Mouse (Mus musculus): ENCODE data around the gene Pdcd6ip. TPM values are rescaled to one million over a fixed set of nuclear protein-coding genes. Genes with fewer than 3 reads are reported as not detected.

The Pdcd6ip gene
- 38.6 and 41.9 TPM in 2 replicates for polyA plus RNA-seq (2015; fragmentation: Nextera tagmentation; extraction: Ambion mirVana)

DNA sequence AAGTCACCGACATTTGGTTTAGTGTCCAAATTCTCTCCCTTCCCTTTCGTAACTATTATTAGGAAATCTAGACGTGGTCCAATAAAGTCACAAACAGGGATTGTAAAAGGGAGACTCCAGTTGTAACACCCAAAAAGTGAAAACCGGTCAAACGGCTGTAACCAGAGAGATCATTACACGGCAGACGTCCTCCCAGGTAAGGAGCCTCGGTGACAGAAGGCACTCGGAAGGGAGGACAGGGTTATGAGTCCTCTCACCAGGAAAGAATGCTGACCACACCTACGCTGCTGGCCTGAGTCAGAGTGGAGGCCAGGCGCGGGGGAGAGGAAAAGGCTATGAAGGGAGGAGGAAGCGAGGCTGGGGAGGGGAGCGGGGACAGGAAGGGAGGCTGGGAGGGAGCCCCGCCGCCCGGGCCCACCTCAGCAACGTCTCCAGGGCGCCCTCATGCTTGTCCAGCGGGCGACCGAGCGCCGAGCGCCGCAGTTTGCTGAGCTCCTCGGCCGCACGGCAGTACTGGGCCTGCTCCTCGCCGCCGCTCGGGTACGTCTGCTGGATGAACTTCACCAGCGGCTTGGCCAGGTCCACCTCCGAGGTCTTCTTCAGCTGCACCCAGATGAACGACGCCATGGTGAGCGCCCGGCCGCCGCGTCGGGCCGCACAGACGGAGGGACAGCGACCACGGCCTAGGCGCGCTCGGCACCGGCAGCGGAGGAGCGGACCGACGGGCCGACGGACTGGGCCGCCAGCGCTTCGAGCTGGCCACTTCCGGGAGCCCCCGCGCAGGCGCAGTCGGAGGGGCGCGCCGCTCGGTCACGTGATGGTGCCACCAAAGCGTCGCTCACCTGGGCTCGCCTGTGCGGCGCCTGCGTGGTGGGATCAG is at the start of gene Pdcd6ip:
Pdcd6ip (minus strand) TSS at position 779 of the 880 bp plus-strand sequence.
- H3K4me1 ChIP-seq (replicated peaks) = peaks cover 32% of the 10 kb centered on the region
- 2% methylated on average over 67 of the region's 77 CpGs for WGBS
- H3K9ac ChIP-seq = peak within 1 kb of the TSS; percentile 97
- H3K27ac ChIP-seq = peak within 1 kb of the TSS; percentile 85
- H3K36me3 ChIP-seq = no peaks in the 10 kb centered on the region
- peak within 1 kb of the TSS; percentile 99 for H3K4me3 ChIP-seq
- no peaks in the 10 kb centered on the region for H3K27me3 ChIP-seq
- peak within 1 kb of the TSS; percentile 91 for H3K4me2 ChIP-seq
- ATAC-seq (ENCODE audit: low FRiP score) = peak; percentile 93
- H3K9me3 ChIP-seq = no peaks in the 10 kb centered on the region

DNA sequence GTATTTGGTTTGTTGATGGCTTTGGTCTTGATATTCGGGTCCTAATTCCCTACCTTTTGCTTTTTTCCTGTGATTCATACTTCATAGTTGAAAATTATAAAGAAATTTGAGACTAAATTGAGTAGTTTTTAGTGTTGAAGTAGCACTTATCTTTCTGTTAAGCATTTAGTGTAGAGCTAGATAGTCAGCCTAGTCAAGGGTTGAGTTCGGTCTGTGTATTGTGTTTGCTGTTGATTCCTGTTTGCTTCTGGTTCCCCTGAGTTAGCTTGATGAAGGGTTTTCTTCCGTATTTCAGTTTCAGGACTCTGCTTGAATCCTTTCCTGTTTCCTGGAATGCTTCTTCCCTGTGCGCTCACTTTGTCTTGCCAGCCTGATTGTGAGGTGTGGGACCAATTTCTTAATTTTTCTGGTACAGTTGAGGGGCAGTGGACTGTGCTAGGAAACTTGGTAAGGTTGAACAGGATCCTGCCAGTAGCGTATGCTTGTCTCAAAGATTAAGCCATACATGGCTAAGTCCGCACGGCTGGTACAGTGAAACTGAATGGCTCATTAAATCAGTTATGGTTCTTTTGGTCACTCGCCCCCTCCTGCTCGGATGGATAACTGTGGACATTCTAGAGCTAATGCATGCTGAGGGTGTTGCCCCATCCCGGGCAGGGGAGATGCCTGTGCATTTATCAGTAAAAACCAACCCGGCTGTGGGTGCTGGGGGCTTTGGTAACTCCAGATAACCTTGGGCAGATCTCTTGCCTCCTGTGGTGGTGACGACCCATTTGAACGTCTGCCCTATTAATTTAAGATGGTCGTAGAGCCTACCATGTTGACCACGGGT is 48.0 kb upstream of the Pdcd6ip start:
- H3K27ac ChIP-seq = no peak overlapping the region
- H3K4me2 ChIP-seq = no peak overlapping the region
- WGBS = 90% methylated on average over 15 of the region's 15 CpGs
- no peak overlapping the region for H3K9ac ChIP-seq
- ATAC-seq (ENCODE audit: low FRiP score) = no peak
- H3K4me1 ChIP-seq (replicated peaks) = no peaks in the 10 kb centered on the region
- peaks cover 2% of the 10 kb centered on the region; the same call in 1 of the 2 replicates for H3K36me3 ChIP-seq
- H3K9me3 ChIP-seq = 0 out of 2 replicates have a peak, but pooled peaks cover 2% of the 10 kb centered on the region
- H3K4me3 ChIP-seq = no peak overlapping the region
- no peaks in the 10 kb centered on the region for H3K27me3 ChIP-seq

DNA sequence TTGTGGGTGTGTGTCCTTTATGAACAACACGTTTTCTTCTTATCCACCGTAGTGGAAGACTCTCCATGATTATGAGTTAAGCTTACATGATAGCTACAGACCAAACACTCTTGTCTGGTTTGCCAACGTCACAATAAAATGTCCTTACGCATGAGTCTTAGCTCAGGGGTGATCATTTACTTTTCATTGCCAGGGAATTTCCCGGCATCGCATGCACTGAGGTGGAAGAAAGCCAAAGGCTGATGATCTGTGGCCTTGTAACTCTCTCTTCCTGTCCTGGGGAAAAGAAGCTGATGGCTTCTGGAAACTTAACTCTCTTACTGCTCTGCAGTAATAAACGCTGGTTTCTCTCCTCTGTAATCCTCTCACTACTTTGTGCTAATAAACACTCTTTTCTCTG is 41.3 kb upstream of the Pdcd6ip start:
- H3K9ac ChIP-seq = no peak overlapping the region
- H3K4me1 ChIP-seq (replicated peaks) = no peaks in the 10 kb centered on the region
- no peaks in the 10 kb centered on the region for H3K36me3 ChIP-seq
- no peak overlapping the region for H3K4me3 ChIP-seq
- 89% methylated on average over 7 of the region's 7 CpGs for WGBS
- no peak overlapping the region for H3K27ac ChIP-seq
- ATAC-seq (ENCODE audit: low FRiP score) = no peak
- H3K4me2 ChIP-seq = no peak overlapping the region
- H3K27me3 ChIP-seq = no peaks in the 10 kb centered on the region
- no peaks in the 10 kb centered on the region for H3K9me3 ChIP-seq

DNA sequence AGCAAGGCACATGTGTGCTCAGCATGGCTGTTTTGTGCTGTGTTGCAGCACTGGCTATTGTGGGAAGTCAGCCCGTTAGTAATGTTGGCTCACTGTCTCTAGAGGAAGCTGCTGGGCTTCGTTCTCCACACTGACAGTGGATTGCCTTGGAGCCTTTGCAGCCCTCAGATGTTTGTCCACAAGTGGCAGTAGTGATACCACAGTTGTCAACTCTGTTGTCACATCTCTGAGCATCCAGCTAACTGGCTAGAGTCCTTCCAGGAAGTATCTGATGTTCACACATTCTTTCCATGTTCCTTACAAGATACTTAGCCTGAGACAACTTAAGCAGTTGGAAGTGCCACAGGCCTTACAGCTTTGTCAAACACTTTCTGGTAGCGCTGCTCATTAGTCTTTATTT is 35.2 kb upstream of the Pdcd6ip start:
- no peak overlapping the region for H3K4me2 ChIP-seq
- no peak overlapping the region for H3K27ac ChIP-seq
- no peaks in the 10 kb centered on the region for H3K9me3 ChIP-seq
- no peak overlapping the region for H3K4me3 ChIP-seq
- ATAC-seq (ENCODE audit: low FRiP score) = no peak
- H3K36me3 ChIP-seq = no peaks in the 10 kb centered on the region
- WGBS = 43% methylated on average over 3 of the region's 3 CpGs
- no peaks in the 10 kb centered on the region for H3K27me3 ChIP-seq
- H3K9ac ChIP-seq = no peak overlapping the region
- H3K4me1 ChIP-seq (replicated peaks) = peaks cover 24% of the 10 kb centered on the region

DNA sequence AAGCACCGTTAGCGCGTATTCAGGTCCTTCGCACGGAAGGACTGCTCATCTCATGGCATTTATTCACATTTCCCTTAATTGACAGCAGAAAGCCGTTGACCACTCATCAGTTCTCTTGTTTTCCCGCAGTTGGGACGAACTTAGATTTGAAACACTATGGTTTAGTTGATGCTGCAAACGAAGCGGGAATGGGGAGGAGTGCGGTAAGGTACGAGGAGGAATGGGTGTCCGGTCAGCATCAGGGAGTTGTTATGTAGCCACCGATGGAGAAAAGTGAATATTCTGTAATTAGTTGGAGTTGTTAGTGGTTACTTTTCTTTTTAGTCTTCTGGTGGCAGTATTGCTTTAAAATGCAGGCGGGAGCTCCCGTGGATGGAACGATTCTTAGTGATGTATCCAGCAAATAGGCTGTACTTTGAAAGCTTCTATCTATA is 34.3 kb upstream of the Pdcd6ip start:
- Histone ChIP-seq H3K4me1 (replicated peaks) (peaks cover 24% of the 10 kb centered on the region), H3K4me3 (peak overlapping the region; percentile 93), H3K27ac (no peak overlapping the region), H3K27me3 (no peaks in the 10 kb centered on the region), H3K9me3 (no peaks in the 10 kb centered on the region), H3K36me3 (no peaks in the 10 kb centered on the region), H3K9ac (peak overlapping the region; percentile 79), H3K4me2 (peak overlapping the region; percentile 86)
- 4% methylated on average over 17 of the region's 17 CpGs for WGBS
- no peak for ATAC-seq (ENCODE audit: low FRiP score)

DNA sequence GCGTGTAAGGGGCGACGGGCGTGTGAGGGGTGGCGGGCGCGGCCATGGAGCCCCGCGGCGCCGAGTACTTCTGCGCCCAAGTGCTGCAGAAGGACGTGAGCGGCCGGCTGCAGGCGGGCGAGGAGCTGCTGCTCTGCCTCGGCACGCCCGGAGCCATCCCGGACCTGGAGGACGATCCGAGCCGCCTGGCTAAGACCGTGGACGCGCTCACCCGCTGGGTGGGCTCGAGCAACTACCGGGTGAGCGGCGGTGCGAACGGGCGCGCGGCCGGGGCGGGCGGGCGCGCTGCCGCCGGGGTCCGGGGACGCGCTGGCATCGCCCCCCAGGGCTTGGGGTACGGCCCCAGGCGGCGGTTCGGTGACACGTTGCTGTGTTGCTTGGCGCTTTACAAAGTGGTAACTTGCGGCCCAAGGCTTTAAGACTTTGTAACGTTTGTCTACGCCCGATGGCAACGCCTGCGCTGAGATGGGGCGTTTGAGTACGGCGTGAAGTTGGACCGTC is 33.6 kb upstream of the Pdcd6ip start:
- Histone ChIP-seq H3K9me3 (no peaks in the 10 kb centered on the region), H3K4me3 (peak overlapping the region; percentile 93), H3K9ac (peak overlapping the region; percentile 79), H3K27ac (peak overlapping the region; percentile 74), H3K36me3 (no peaks in the 10 kb centered on the region), H3K27me3 (no peaks in the 10 kb centered on the region), H3K4me1 (replicated peaks) (peaks cover 24% of the 10 kb centered on the region), H3K4me2 (peak overlapping the region; percentile 86)
- peak; percentile 86 for ATAC-seq (ENCODE audit: low FRiP score)
- under 1% methylated on average over 36 of the region's 64 CpGs for WGBS

DNA sequence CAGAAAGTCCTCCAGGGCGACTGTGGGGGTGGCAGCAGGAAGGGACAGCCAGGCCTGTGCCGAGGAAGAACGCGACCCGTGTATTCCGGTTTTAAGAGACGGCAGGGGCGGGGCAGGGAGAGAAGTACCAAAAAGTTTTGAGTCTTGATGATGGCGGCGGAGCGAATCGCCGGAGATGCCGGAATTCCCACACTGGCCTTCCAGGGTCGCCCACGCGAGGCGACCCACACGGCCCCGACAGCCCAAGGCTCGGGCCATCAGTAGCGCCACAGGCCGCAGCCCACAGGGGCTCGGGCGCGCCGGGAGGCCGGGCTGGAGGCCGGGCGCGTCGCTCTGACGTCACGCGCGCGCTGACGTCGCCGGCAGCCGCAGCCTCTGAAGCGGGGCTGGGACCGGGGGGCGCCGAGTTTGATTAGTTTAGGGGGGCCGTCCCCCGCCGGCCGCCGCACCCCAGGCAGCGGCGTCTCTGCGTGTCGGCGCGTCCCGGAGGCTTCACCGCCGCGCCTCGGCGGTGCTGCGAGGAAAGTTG is 33.1 kb upstream of the Pdcd6ip start, which contains the start of gene Clasp2:
Clasp2 (plus strand) TSS at position 366 of the 529 bp plus-strand sequence.
- Histone ChIP-seq H3K4me1 (replicated peaks) (peaks cover 24% of the 10 kb centered on the region), H3K9ac (peak within 1 kb of the TSS; percentile 79), H3K27me3 (no peaks in the 10 kb centered on the region), H3K4me3 (peak within 1 kb of the TSS; percentile 93), H3K4me2 (peak within 1 kb of the TSS; percentile 86), H3K27ac (peak within 1 kb of the TSS; percentile 74), H3K36me3 (no peaks in the 10 kb centered on the region), H3K9me3 (no peaks in the 10 kb centered on the region)
- 0% methylated on average over 63 of the region's 63 CpGs for WGBS
- ATAC-seq (ENCODE audit: low FRiP score) = peak; percentile 95

DNA sequence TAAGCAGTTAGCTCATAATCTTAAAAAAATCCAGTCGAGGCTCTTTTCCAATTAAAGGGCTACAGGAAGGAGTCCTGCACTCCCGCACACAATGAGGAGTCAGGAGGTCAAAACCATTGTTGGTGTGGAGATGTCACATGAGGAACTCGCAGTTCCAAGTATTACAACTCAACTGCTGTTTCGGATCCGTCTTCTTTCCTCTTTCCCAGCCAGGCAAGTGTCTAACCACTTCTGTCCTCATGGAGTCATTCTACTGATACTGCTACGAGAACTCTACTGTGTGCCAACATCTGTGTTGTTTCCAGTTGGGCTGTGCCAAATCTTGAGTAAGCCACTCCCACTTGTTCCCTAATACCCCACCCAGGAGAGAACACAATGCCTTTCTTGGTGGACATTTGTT is 30.9 kb upstream of the Pdcd6ip start:
- 85% methylated on average over 6 of the region's 6 CpGs for WGBS
- Histone ChIP-seq H3K36me3 (no peaks in the 10 kb centered on the region), H3K4me3 (no peak overlapping the region), H3K9ac (no peak overlapping the region), H3K27me3 (no peaks in the 10 kb centered on the region), H3K4me2 (no peak overlapping the region), H3K4me1 (replicated peaks) (peaks cover 24% of the 10 kb centered on the region), H3K9me3 (no peaks in the 10 kb centered on the region), H3K27ac (no peak overlapping the region)
- no peak for ATAC-seq (ENCODE audit: low FRiP score)

DNA sequence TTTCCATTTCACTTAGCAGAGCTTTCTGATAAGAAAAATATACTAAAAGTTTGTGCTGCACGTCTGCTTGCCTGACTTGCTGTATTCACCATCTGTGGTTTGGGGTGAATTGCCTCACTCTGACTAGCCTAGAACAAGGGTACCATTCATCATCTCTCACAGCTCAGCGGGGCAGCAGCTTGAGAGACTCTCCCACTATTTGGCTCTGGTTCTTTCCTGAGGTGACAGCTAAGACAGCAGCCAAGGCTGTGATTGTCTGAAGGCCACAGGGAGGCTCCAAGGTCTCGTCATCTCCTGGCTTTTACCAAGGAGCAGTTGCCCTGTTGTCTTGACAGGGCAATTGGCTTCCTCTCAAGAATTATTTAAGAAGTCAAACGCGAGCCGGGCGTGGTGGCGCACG is 30.0 kb upstream of the Pdcd6ip start:
- Histone ChIP-seq H3K27ac (no peak overlapping the region), H3K4me1 (replicated peaks) (peaks cover 19% of the 10 kb centered on the region), H3K4me2 (no peak overlapping the region), H3K4me3 (no peak overlapping the region), H3K9ac (no peak overlapping the region), H3K27me3 (no peaks in the 10 kb centered on the region), H3K9me3 (no peaks in the 10 kb centered on the region), H3K36me3 (no peaks in the 10 kb centered on the region)
- WGBS = 70% methylated on average over 9 of the region's 9 CpGs
- ATAC-seq (ENCODE audit: low FRiP score) = no peak

DNA sequence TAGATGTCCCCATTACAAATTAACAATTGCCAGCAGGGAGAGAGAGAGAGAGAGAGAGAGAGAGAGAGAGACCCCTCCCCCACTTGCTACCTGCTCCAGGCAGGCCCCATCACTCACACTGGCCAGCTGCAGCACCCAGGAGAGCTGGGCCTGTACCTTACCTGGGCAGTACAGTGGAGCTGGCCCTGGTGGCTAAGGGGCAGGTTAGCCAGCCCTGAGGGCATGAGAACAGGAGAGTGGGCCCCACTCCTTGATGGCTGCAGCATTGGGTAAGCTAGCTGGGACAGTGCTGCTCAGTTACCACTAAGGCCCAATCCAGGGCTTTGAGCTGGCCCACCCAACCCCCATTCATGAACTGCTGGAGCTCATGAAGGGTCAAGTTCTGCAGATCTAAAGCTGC is 27.9 kb upstream of the Pdcd6ip start:
- Histone ChIP-seq H3K36me3 (no peaks in the 10 kb centered on the region), H3K27me3 (no peaks in the 10 kb centered on the region), H3K9me3 (no peaks in the 10 kb centered on the region), H3K4me2 (no peak overlapping the region), H3K4me1 (replicated peaks) (peaks cover 7% of the 10 kb centered on the region), H3K27ac (no peak overlapping the region), H3K4me3 (no peak overlapping the region), H3K9ac (no peak overlapping the region)
- no peak for ATAC-seq (ENCODE audit: low FRiP score)

DNA sequence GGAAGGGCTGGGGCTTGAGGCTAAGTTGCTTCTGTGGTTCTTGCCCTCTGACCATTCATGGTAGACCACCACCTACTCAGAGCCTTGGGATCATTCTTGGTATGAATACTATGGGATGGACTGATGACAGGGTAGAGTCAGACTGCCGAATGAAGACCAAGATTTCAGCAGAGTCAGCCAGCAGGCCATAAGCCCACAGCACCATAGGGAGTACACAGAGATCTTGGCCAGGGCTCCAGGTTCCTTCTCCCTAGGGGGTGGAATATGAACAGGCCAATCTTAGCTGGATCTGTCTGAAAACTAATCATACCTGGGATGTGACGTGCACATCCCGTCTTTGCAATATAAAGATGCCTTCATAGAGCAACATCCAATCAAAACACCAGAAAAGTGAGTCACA is 23.5 kb upstream of the Pdcd6ip start:
- no peak overlapping the region for H3K27ac ChIP-seq
- no peak overlapping the region for H3K9ac ChIP-seq
- H3K36me3 ChIP-seq = no peaks in the 10 kb centered on the region
- no peaks in the 10 kb centered on the region for H3K27me3 ChIP-seq
- ATAC-seq (ENCODE audit: low FRiP score) = no peak
- WGBS = 86% methylated on average over 3 of the region's 3 CpGs
- H3K4me2 ChIP-seq = no peak overlapping the region
- H3K4me1 ChIP-seq (replicated peaks) = no peaks in the 10 kb centered on the region
- no peak overlapping the region for H3K4me3 ChIP-seq
- H3K9me3 ChIP-seq = no peaks in the 10 kb centered on the region
